Comparison of ENCODE assay signal across 22 mouse cellular contexts in the genomic region with DNA sequence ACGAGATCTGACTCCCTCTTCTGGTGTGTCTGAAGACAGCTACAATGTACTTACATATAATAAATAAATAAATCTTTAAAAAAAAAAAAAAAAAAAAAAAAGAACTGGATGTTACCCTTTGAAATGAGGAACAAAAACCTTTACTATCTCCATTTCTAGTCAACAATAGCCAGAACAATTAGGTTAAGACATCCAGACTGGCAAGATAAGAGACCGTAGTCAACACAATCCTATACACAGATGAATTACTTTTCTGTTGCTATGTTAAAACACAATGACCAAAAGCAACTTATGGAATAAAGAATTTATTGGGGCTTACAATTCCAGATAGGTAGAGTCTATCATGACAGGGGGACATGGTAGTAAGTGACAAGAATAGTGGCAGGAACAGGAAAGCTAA. TPM values are rescaled to one million over a fixed set of nuclear protein-coding genes. Genes with fewer than 3 reads are reported as not detected.
DNase-seq lines count a peak whose midpoint lies in the region; TF ChIP-seq lines count a peak whose summit lies in the region.
"Had no signal": no experiment of that assay in that cellular context is flagged by ENCODE, and none has a peak within 500 bp of the region (broad histone marks: within the 10 kb centered on the region; RNA-seq: fewer than 3 reads in every experiment).

No protein-coding gene starts in this region.

- DNase-seq in MEL (ENCODE audit: low read depth, low spot score): peak; percentile 59
- DNase-seq in heart, postnatal 25 days (ENCODE audit: low spot score): no peak
- DNase-seq: adrenal gland, adult 2 months; adrenal gland, adult 8-10 months; adrenal gland, postnatal 10 days; adrenal gland, postnatal 14 days; adrenal gland, postnatal 25 days; adrenal gland, postnatal 36 days; B cell, adult 2 months; cerebellum, adult 11 months; cerebellum, adult 11-12 months; cerebellum, adult 18-20 months; cerebellum, adult 2 months; cerebellum, adult 8-10 months had no signal

- no peaks in the 10 kb centered on the region for H3K79me2 ChIP-seq in MEL (ENCODE audit: control insufficient read depth, insufficient read depth, low read length, poor library complexity)

- peaks cover 4 to 15% of the 10 kb centered on the region in 2 experiments; a peak in 3 of 4 replicates for H3K4me1 ChIP-seq in MEL (ENCODE audit: control insufficient read depth in 1 of 2, insufficient read depth in 2 of 2, low read length in 2 of 2)

- TF ChIP-seq CTCF in MEL (IDR thresholded peaks at IDR 0.05 in 2 of 3, conservative IDR thresholded peaks at IDR 0.05 in 1 of 3; ENCODE audit: control insufficient read depth in 1 of 3, insufficient read depth in 1 of 3, low read depth in 2 of 3, low read length in 3 of 3, poor library complexity in 1 of 3, severe bottlenecking in 1 of 3): no peak

- TF ChIP-seq POLR2A in MEL (IDR thresholded peaks at IDR 0.05; ENCODE audit: control insufficient read depth in 1 of 2, insufficient read depth in 1 of 2, low read depth in 1 of 2, low read length in 2 of 2, poor library complexity in 1 of 2): no peak

- H3K9me3 ChIP-seq in MEL (replicated peaks; ENCODE audit: insufficient read depth, low read length): no peaks in the 10 kb centered on the region
- H3K9me3 ChIP-seq: G1E had no signal

- no peak overlapping the region; the same call in 1 of the 2 replicates for H3K27ac ChIP-seq in MEL (ENCODE audit: control insufficient read depth, low read depth, low read length)

- intact Hi-C loops in heart, postnatal 25 days (cut with DNase I): no loop called here

- H3K9ac ChIP-seq in MEL (ENCODE audit: control insufficient read depth, low read depth, low read length, poor library complexity, severe bottlenecking): no peak overlapping the region

- no peak overlapping the region for H3K4me3 ChIP-seq in MEL (ENCODE audit: control insufficient read depth in 1 of 2, insufficient read depth in 1 of 2, low read depth in 2 of 2, low read length in 2 of 2)

- no peak for TF ChIP-seq RAD21 in MEL (IDR thresholded peaks at IDR 0.05; ENCODE audit: low read depth, low read length)

- H3K27me3 ChIP-seq in MEL (ENCODE audit: control insufficient read depth in 1 of 2, insufficient read depth in 2 of 2, low read length in 2 of 2): no peaks in the 10 kb centered on the region
- H3K27me3 ChIP-seq: CH12.LX, Patski had no signal

- peaks cover 23 to 50% of the 10 kb centered on the region in 2 experiments for H3K36me3 ChIP-seq in MEL (ENCODE audit: control insufficient read depth in 1 of 2, insufficient read depth in 2 of 2, low read length in 2 of 2)

- peak; percentile 23 to 55; a peak in 2 of 4 replicates for TF ChIP-seq EP300 in MEL (IDR thresholded peaks at IDR 0.05; ENCODE audit: low read depth in 1 of 2, low read length in 2 of 2)

TF ChIP-seq in MEL, 35 proteins besides CTCF, POLR2A, EP300 and RAD21:
- peak; percentile 84 for TF ChIP-seq ZNF384 (IDR thresholded peaks at IDR 0.05; ENCODE audit: low read depth, low read length)
- peak; percentile 36; the same call in 1 of the 2 replicates for TF ChIP-seq SIN3A (IDR thresholded peaks at IDR 0.05; ENCODE audit: low read length)
- no peak for TF ChIP-seq MYC (IDR thresholded peaks at IDR 0.05; ENCODE audit: low read depth, low read length)
- peak; percentile 55; the same call in 1 of the 2 replicates for TF ChIP-seq GATA1 (IDR thresholded peaks at IDR 0.05; ENCODE audit: low read depth, low read length)
- no peak for TF ChIP-seq RCOR1 (IDR thresholded peaks at IDR 0.05; ENCODE audit: low read depth, low read length)

RNA-seq across cellular contexts. Expression of a gene that starts 6.9 kb away (rescaled TPM):
- 0.77 and 0.85 TPM in 2 replicates for total RNA-seq in MEL (2012; rRNA removed)
- 10 to 100 TPM in 1 of 2 experiments, not detected in 1; 32.7 TPM for polyA plus RNA-seq in MEL (2012; ENCODE audit: insufficient read depth in 1 of 2, insufficient read length in 2 of 2, low read depth in 1 of 2, low replicate concordance in 2 of 2, missing spikeins in 1 of 2)
- not detected for total RNA-seq in heart, postnatal 25 days (2021)
- total RNA-seq: adrenal gland, adult 18-20 months; adrenal gland, adult 8-10 months; adrenal gland, postnatal 10 days; adrenal gland, postnatal 14 days; adrenal gland, postnatal 25 days; adrenal gland, postnatal 4 days; G1E had no signal
- polyA plus RNA-seq: activated CD4-positive, CD25-positive, alpha-beta regulatory T cell, adult 4 months; adrenal gland, adult 2 months; brain, embryonic 14.5 days; CD4-positive, CD25-positive, alpha-beta regulatory T cell, adult 4 months; G1E had no signal

RNA-seq across cellular contexts. Expression of a gene that starts 16.5 kb away (rescaled TPM):
- total RNA-seq in MEL (2012; rRNA removed): 420 and 440 TPM in 2 replicates
- 100 to 1,000 TPM; 162 to 681 TPM for polyA plus RNA-seq in MEL (2012; ENCODE audit: insufficient read depth in 1 of 2, insufficient read length in 2 of 2, low read depth in 1 of 2, low replicate concordance in 2 of 2, missing spikeins in 1 of 2)
- total RNA-seq in heart, postnatal 25 days (2021): 10 to 100 TPM; 42.7 to 43.0 TPM

RNA-seq across cellular contexts. Expression of a gene that starts 16.5 kb away (rescaled TPM):
- 132 and 178 TPM in 2 replicates for total RNA-seq in MEL (2012; rRNA removed)
- 100 to 1,000 TPM in 1 of 2 experiments, not detected in 1; 185 TPM for polyA plus RNA-seq in MEL (2012; ENCODE audit: insufficient read depth in 1 of 2, insufficient read length in 2 of 2, low read depth in 1 of 2, low replicate concordance in 2 of 2, missing spikeins in 1 of 2)
- 10 to 100 TPM; 21.5 to 22.5 TPM for total RNA-seq in heart, postnatal 25 days (2021)

RNA-seq across cellular contexts. Expression of a gene that starts 24.0 kb away (rescaled TPM):
- total RNA-seq in MEL (2012; rRNA removed): 40.3 and 40.6 TPM in 2 replicates
- 10 to 100 TPM in 1 of 2 experiments, not detected in 1; 39.6 TPM for polyA plus RNA-seq in MEL (2012; ENCODE audit: insufficient read depth in 1 of 2, insufficient read length in 2 of 2, low read depth in 1 of 2, low replicate concordance in 2 of 2, missing spikeins in 1 of 2)
- 10 to 100 TPM; 13.8 to 15.4 TPM for total RNA-seq in heart, postnatal 25 days (2021)

RNA-seq across cellular contexts. Expression of a gene that starts 30.1 kb away (rescaled TPM):
- 9.1 and 9.6 TPM in 2 replicates for total RNA-seq in MEL (2012; rRNA removed)
- 10 to 100 TPM in 1 of 2 experiments, not detected in 1; 33.2 TPM for polyA plus RNA-seq in MEL (2012; ENCODE audit: insufficient read depth in 1 of 2, insufficient read length in 2 of 2, low read depth in 1 of 2, low replicate concordance in 2 of 2, missing spikeins in 1 of 2)
- 10 to 100 TPM; 22.4 to 24.1 TPM for total RNA-seq in heart, postnatal 25 days (2021)
